Mouse (Mus musculus): ENCODE data around the gene Cygb. TPM values are rescaled to one million over a fixed set of nuclear protein-coding genes. Genes with fewer than 3 reads are reported as not detected.

The Cygb gene
- total and polyA plus RNA-seq, 3 experiments = not detected

GRCm38 (mm10) chr11:116643579-116644224 is 10.4 kb downstream of the Cygb start:
- dilution Hi-C loops (cut with MboI; ENCODE audit: extremely low pct_ligation_motif_present, extremely low pct_unique_long_range_greater_than_20kb, low sequenced_read_pairs) (no loop called here), in situ Hi-C loops (cut with MboI; ENCODE audit: low pct_ligation_motif_present, low pct_unique_long_range_greater_than_20kb, low sequenced_read_pairs) (loop anchor here (5.0 to 10.0 kb wide), 2 partner anchors 164 to 411 kb away; no protein-coding TSS in a partner anchor)
- peak overlapping the region; percentile 33; the same call in 1 of the 2 replicates for H3K4me2 ChIP-seq (ENCODE audit: insufficient read depth, low read depth, poor library complexity, severe bottlenecking)
- H3K4me1 ChIP-seq (ENCODE audit: control insufficient read depth in 1 of 2, insufficient read depth in 2 of 2) = peaks cover 3 to 38% of the 10 kb centered on the region in 2 experiments; a peak in 3 of 4 replicates
- no peaks in the 10 kb centered on the region for H3K79me2 ChIP-seq (replicated peaks; ENCODE audit: control insufficient read depth, extremely low read depth, insufficient read depth, poor library complexity, severe bottlenecking)
- no peak for DNase-seq (ENCODE audit: extremely low read depth)
- H3K9ac ChIP-seq (ENCODE audit: insufficient read depth, low read depth) = no peak overlapping the region
- H3K27me3 ChIP-seq (replicated peaks) = peaks cover 45% of the 10 kb centered on the region
- no peaks in the 10 kb centered on the region for H3K36me3 ChIP-seq (replicated peaks in 1 of 2; ENCODE audit: control insufficient read depth in 1 of 2, insufficient read depth in 1 of 2, low read length in 1 of 2)
- H3K9me3 ChIP-seq (replicated peaks; ENCODE audit: low read length) = peaks cover 9% of the 10 kb centered on the region
- H3K4me3 ChIP-seq (replicated peaks in 1 of 3; ENCODE audit: low read depth in 2 of 3, low read length in 2 of 3, poor library complexity in 1 of 3) = no peak overlapping the region
- TF ChIP-seq EP300 (IDR thresholded peaks at IDR 0.05; ENCODE audit: low read length) (no peak), JUND (conservative IDR thresholded peaks at IDR 0.05; ENCODE audit: low read depth, low read length) (no peak), MAFK (IDR thresholded peaks at IDR 0.05; ENCODE audit: insufficient replicate concordance, low read length) (no peak), MAX (IDR thresholded peaks at IDR 0.05; ENCODE audit: low read length) (no peak; the same call in 1 of the 2 replicates), POLR2AphosphoS2 (IDR thresholded peaks at IDR 0.05; ENCODE audit: low read depth, low read length) (no peak), MXI1 (IDR thresholded peaks at IDR 0.05; ENCODE audit: low read depth, low read length) (0 out of 2 replicates have a peak, but pooled peaks have one; percentile 8), NELFE (IDR thresholded peaks at IDR 0.05; ENCODE audit: low read depth, low read length) (no peak), USF1 (IDR thresholded peaks at IDR 0.05; ENCODE audit: low read depth, low read length) (no peak), CHD2 (IDR thresholded peaks at IDR 0.05; ENCODE audit: low read length) (no peak), ELF1 (IDR thresholded peaks at IDR 0.05; ENCODE audit: low read depth, low read length) (no peak), ZMIZ1 (IDR thresholded peaks at IDR 0.05; ENCODE audit: low read depth, low read length) (no peak), TCF12 (IDR thresholded peaks at IDR 0.05; ENCODE audit: low read depth, low read length) (0 out of 2 replicates have a peak, but pooled peaks have one; percentile 5), CTCF (conservative IDR thresholded peaks at IDR 0.05 in 1 of 2, IDR thresholded peaks at IDR 0.05 in 1 of 2; ENCODE audit: low read depth in 2 of 2, low read length in 2 of 2) (no peak)
- H3K27ac ChIP-seq (ENCODE audit: insufficient read depth, low read depth) = no peak overlapping the region

GRCm38 (mm10) chr11:116642681-116643578 is 11.2 kb downstream of the Cygb start:
- dilution Hi-C loops (cut with MboI; ENCODE audit: extremely low pct_ligation_motif_present, extremely low pct_unique_long_range_greater_than_20kb, low sequenced_read_pairs) (no loop called here), in situ Hi-C loops (cut with MboI; ENCODE audit: low pct_ligation_motif_present, low pct_unique_long_range_greater_than_20kb, low sequenced_read_pairs) (loop anchor here (5.0 to 10.0 kb wide), 2 partner anchors 164 to 412 kb away; no protein-coding TSS in a partner anchor)
- H3K27ac ChIP-seq (ENCODE audit: insufficient read depth, low read depth) = no peak overlapping the region
- no peaks in the 10 kb centered on the region for H3K36me3 ChIP-seq (replicated peaks in 1 of 2; ENCODE audit: control insufficient read depth in 1 of 2, insufficient read depth in 1 of 2, low read length in 1 of 2)
- peak; percentile 92 for DNase-seq (ENCODE audit: extremely low read depth)
- no peak overlapping the region for H3K4me3 ChIP-seq (replicated peaks in 1 of 3; ENCODE audit: low read depth in 2 of 3, low read length in 2 of 3, poor library complexity in 1 of 3)
- H3K4me2 ChIP-seq (ENCODE audit: insufficient read depth, low read depth, poor library complexity, severe bottlenecking) = peak overlapping the region; percentile 33
- H3K27me3 ChIP-seq (replicated peaks) = peaks cover 40% of the 10 kb centered on the region
- peaks cover 3 to 38% of the 10 kb centered on the region in 2 experiments; a peak in 3 of 4 replicates for H3K4me1 ChIP-seq (ENCODE audit: control insufficient read depth in 1 of 2, insufficient read depth in 2 of 2)
- peaks cover 16% of the 10 kb centered on the region for H3K9me3 ChIP-seq (replicated peaks; ENCODE audit: low read length)
- H3K79me2 ChIP-seq (replicated peaks; ENCODE audit: control insufficient read depth, extremely low read depth, insufficient read depth, poor library complexity, severe bottlenecking) = no peaks in the 10 kb centered on the region
- H3K9ac ChIP-seq (ENCODE audit: insufficient read depth, low read depth) = no peak overlapping the region
- no peak for TF ChIP-seq MAFK (IDR thresholded peaks at IDR 0.05; ENCODE audit: insufficient replicate concordance, low read length)
- peak; percentile 61; the same call in 1 of the 2 replicates for TF ChIP-seq ELF1 (IDR thresholded peaks at IDR 0.05; ENCODE audit: low read depth, low read length)
- no peak for TF ChIP-seq GABPA (IDR thresholded peaks at IDR 0.05; ENCODE audit: insufficient replicate concordance, low read depth, low read length)
- no peak for TF ChIP-seq UBTF (IDR thresholded peaks at IDR 0.05; ENCODE audit: low read depth, low read length)
- TF ChIP-seq CTCF (conservative IDR thresholded peaks at IDR 0.05 in 1 of 2, IDR thresholded peaks at IDR 0.05 in 1 of 2; ENCODE audit: low read depth in 2 of 2, low read length in 2 of 2) = peak; percentile 89 to 99
- no peak for TF ChIP-seq BHLHE40 (IDR thresholded peaks at IDR 0.05; ENCODE audit: low read depth, low read length)
- no peak for TF ChIP-seq EP300 (IDR thresholded peaks at IDR 0.05; ENCODE audit: low read length)
- no peak for TF ChIP-seq USF2 (conservative IDR thresholded peaks at IDR 0.05; ENCODE audit: low read depth, low read length)
- peak; percentile 93 for TF ChIP-seq MAZ (IDR thresholded peaks at IDR 0.05; ENCODE audit: low read depth, low read length)
- no peak for TF ChIP-seq PAX5 (IDR thresholded peaks at IDR 0.05; ENCODE audit: low read length)
- no peak for TF ChIP-seq JUND (conservative IDR thresholded peaks at IDR 0.05; ENCODE audit: low read depth, low read length)
- TF ChIP-seq RCOR1 (conservative IDR thresholded peaks at IDR 0.05; ENCODE audit: low read depth, low read length) = no peak
- no peak; the same call in 1 of the 2 replicates for TF ChIP-seq MAX (IDR thresholded peaks at IDR 0.05; ENCODE audit: low read length)
- TF ChIP-seq SMC3 (IDR thresholded peaks at IDR 0.05; ENCODE audit: low read depth, low read length) = peak; percentile 95
- no peak for TF ChIP-seq SIN3A (IDR thresholded peaks at IDR 0.05; ENCODE audit: low read length)
- TF ChIP-seq ZNF384 (IDR thresholded peaks at IDR 0.05; ENCODE audit: low read depth, low read length) = no peak; the same call in 1 of the 2 replicates
- no peak for TF ChIP-seq TBP (conservative IDR thresholded peaks at IDR 0.05; ENCODE audit: low read depth, low read length)
- no peak for TF ChIP-seq CHD2 (IDR thresholded peaks at IDR 0.05; ENCODE audit: low read length)
- TF ChIP-seq ZMIZ1 (IDR thresholded peaks at IDR 0.05; ENCODE audit: low read depth, low read length) = no peak
- TF ChIP-seq JUN (IDR thresholded peaks at IDR 0.05; ENCODE audit: insufficient read depth, low read depth, low read length) = no peak
- no peak; the same call in 1 of the 2 replicates for TF ChIP-seq MEF2A (IDR thresholded peaks at IDR 0.05; ENCODE audit: borderline replicate concordance, low read depth, low read length)
- TF ChIP-seq ETS1 (conservative IDR thresholded peaks at IDR 0.05; ENCODE audit: low read depth, low read length) = peak; percentile 53
- no peak for TF ChIP-seq POLR2AphosphoS2 (IDR thresholded peaks at IDR 0.05; ENCODE audit: low read depth, low read length)
